1 mouse cellular context compared by ENCODE assay signal in genomic region chr5:151104354-151105053, GRCm38 (mm10).
TF ChIP-seq lines count a peak whose summit lies in the region.

No protein-coding gene starts in this region.

TF ChIP-seq in CH12.LX, 34 proteins besides CTCF, POLR2A, EP300 and RAD21 (continued from another document):
- TF ChIP-seq TCF12 (IDR thresholded peaks at IDR 0.05; ENCODE audit: low read depth, low read length) = peak; percentile 96
- no peak; the same call in 1 of the 2 replicates for TF ChIP-seq RCOR1 (conservative IDR thresholded peaks at IDR 0.05; ENCODE audit: low read depth, low read length)
- TF ChIP-seq MEF2A (IDR thresholded peaks at IDR 0.05; ENCODE audit: borderline replicate concordance, low read depth, low read length) = peak; percentile 81
- TF ChIP-seq CHD1 (IDR thresholded peaks at IDR 0.05; ENCODE audit: low read depth, low read length) = no peak
